Mouse (Mus musculus): ENCODE measurements at regions not wholly inside any gene's neighbourhood (a gene's known extent, or its start where the extent isn't known, plus 50 kb on each side); places are given as distances from the start of the nearest gene placed in this dataset.

DNA sequence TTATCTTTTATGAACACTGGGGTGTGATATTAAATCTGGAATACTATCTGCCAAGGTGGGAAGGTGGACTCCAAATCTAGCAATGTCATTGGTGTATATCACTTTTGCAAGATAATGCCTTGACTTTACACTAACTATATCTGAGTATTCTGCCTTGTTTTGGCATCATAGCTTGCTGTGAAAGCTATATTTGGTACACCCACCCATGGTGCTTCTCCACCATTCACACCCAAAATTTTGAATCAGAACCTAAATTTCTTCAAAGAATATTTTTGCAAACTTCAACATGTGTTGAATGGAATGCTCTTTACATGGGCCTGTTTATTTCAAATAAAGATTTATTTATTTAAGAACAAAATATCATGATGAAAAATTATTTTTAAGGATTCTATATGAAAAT, 1087.0 kb downstream of the Dnajb9 start:
- intact Hi-C loops (cut with DNase I), result no loop called here
- DNase-seq (ENCODE audit: low spot score in 2 of 2), result peak in 1 of 2 experiments; percentile 66

DNA sequence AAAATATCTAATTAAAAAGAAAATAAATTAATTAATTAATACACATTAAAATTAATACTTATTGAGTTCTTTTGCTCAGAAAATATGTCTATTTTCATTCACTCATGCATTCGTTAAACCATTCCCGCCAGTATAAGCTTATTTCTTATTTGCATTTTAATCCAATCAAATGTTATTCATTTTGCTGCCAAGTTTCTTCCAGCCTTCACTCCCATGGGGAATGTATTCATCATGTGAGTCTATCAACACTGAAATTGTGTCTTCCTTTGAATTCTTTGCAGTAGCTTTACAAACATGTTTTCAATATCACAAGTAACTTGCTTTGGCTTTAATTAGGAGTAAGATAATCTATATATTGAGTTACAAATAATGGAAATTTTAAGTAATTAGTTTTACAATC, 1098.0 kb downstream of the Dnajb9 start:
- intact Hi-C loops (cut with DNase I), result no loop called here
- DNase-seq (ENCODE audit: low spot score in 2 of 2), result no peak

DNA sequence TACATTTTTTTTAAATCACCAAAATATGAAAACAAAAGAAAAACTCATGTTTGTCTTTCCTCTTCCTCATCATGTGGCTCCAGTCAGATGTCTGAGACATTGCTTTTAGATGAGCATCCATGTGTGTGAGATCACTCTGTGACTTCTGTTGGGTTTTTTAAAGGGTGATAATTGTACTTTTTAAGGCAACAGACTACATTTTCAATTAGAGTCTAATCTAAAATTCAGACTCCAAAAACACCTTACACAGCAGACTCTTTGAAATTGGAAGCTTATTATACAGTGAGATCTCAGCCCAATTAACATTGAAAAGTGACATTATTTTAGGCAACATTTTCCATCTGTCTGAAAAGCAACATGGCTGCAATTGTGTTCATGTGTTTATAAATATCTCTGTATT, 1110.7 kb downstream of the Dnajb9 start:
- intact Hi-C loops (cut with DNase I), result no loop called here
- peak in 1 of 2 experiments; percentile 16 for DNase-seq (ENCODE audit: low spot score in 2 of 2)

DNA sequence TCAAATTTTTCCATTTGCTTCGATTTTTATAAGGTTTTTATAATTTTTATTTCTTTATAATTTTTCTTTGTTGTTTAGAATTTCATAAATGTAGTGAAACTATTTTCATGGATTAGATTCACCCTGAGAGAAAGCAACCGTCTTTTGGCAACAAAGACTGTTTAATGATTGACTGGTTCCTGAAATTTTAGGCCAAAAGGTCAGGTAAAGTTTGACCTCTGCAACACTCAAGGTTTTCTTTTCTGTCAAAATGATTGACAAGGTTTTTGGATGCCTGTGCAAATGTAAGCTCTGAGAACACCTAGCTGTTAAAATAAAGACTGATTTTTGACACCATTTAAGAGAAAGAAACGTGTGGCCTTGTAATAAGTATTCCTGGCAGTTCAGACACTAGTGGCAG, 1132.0 kb downstream of the Dnajb9 start:
- no peak for DNase-seq (ENCODE audit: low spot score in 2 of 2)
- intact Hi-C loops (cut with DNase I), result no loop called here

Data from left cerebral cortex, postnatal 25 days (tissue).